Mouse (Mus musculus): Measurements from ENCODE around the gene Cpe.

Gene Cpe

DNA sequence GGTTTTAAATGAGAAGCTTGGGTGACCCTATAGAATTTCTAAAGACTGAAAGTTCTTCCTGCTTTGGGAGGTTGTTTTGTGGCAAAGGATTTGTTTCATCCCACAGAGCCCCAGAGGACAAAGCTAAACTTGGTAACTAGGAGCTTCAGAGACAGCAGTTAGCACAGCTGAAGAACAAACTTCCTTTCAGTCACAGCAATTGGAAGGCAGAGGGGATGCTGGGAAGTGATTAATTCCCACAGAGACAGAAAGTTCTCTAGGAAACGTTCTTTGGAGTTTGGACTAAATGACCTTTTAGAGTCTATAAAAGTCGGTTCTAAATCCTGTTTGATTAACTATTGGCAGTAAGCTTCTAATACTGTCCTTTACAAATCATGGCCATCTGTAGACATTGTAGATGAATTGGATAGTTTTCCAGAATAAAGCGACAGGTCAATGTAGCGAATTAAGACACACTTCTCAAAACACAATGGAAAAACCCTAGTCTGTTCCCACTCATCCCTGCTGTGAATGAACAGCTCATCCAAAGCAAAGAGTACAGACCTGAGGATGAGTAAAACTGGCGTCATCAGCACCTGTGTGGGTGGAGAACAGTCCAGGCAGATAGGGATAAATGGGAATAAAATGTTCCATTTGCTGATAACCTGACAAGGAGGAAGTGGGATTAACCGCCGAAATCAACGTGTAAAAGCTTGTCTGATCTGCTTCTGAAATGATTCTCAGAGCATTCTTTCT is 58.6 kb downstream of the Cpe start:
- in situ Hi-C loops (cut with MboI, MseI): no loop called here

DNA sequence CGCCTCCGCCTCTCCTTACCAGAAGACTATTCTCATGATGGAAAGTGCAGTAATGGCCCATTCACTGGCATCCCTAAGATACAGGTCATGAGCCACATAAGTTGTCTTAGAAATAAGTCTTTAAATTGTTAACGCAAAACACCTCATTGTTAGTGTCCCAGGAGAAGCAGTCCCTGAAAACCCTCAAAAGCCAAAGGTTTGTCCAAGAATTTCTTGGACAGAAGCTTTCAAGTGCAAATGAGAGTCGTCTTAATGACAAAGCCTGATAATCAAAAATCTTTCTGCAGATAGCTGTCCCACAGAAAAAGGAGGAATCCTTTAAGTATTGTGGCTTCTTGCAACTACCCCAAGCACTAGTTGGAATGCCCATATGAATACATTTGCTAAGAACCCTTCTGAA is 60.7 kb downstream of the Cpe start:
- in situ Hi-C loops (cut with MboI, MseI): no loop called here

DNA sequence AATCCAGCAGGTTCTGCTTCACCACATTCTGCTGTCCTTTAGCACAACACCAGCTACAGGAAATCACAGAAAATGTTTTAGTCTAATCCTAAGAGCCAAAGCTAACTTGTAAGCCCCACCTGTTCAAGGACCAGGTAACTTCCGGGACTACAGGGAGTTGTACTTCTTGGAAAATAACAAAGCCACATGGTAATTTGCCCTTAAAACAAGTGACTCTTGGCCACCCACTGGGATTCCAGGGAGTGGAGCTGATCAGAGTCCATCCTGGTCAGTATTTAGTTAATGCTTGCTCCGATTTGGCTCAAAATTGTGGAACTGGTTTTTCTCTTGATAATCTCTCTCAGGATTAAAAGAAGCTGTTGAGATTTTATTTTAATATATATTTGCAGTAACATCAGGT is 61.1 kb downstream of the Cpe start:
- in situ Hi-C loops (cut with MboI, MseI): no loop called here

DNA sequence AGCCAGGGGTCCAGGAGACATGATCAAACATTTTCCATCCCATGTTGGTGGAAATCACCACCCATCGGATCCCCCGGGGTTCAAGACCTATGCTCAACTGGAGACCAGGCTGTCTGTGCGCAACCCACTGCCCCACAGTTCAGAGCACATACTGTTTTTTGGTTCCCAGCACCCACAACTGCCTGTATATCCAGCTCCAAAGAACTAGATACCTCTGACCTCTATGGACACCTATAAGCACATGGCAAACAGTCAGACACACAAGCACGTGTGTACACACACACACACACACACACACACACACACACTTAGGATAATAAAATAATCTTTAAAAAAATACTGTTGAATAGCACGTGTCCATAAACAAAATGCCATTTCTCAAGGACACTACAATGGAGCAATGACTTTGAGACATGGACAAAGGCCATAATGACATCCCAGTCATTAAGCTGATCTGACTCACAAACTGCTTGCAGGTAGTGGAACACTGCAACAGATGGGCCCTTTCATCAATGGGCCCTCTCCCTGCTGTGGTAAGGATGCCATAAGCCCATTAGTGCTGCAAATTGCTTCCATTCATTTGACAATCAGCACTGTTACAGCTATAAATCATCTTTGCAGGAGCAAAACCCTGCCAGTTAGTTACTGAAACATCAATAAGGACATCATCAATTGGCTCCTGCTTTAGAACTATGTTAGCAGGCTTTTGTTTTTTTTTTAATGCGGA is 63.7 kb downstream of the Cpe start:
- in situ Hi-C loops (cut with MboI, MseI): no loop called here

DNA sequence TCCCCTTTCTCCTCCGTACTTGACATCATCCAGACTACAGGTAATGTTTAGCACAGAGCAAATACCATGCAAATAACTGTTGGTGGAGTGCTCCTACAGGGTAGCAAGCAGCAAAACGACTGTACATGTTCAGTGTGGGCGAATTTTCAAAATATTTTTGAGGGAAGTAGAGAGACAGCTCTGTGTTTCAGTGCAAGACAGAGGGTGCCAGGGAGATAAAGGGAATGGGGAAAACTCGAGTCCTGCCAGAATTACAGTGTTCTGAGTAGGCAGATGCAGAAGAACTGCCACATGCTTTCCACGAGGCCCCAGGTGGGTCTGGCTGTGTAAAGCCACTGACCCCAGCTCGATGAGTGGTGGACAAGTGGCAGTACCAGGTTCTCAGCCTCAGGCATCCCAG is 64.8 kb downstream of the Cpe start:
- in situ Hi-C loops (cut with MboI, MseI): no loop called here

DNA sequence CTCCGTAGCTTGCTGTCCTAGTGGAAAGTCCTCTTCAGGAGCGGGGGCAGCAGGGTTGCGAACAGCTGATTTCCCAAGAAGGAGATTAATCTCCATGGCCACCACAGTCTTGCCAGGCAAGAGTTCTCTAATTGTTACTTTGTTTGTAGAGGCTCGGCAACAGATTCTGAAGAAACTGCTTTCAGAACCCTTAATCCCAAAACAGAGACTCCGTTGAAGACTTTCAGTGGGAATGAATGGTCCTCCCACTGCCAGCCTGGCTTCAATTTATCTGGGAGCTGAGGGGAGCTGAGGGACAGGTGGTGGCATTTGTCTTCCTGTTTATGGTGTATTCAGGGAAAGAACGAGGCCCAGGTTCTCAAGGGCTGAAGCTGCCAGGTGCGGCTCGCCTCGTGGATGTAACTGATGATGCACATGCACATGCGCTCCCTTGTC is 68.2 kb downstream of the Cpe start:
- in situ Hi-C loops (cut with MboI, MseI): loop anchor here (5.0 kb wide), 1 partner anchor 313 kb away; no protein-coding TSS in a partner anchor

DNA sequence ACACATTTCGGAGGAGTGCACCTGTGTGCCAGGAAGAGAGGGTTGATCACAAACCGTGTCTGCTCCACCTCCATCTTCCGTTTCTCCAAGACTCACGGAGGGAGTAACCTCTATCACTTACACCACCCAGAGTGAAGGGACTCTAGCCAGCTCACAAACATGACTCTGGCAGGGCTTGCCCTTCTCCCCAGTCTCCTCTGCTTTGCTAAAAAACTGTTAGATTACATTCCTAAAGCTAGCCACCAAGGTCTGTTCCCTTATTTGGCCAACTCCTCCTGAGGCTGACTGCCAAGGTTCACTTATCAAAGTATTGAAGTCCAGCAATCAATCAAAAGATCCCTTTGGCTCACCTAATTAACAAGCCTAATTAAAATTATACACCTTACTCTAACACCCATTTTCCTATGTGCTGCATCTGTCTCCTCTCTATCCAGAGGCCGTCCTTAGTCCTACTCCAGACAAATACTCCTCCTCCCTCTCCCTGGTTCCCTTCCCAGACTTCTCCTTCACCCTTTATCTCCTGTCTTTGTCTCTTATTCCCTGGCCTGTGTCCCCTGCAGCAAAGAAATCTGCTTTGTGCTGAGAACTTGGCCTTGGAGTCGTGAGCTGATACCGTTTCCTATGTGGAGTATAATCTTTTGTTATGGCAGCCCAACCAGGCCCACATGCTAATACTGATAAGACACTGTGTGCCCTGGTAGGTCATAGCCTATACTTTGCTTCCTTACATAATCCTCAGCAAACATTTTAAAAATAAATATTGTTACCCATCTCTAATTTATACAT is 72.3 kb downstream of the Cpe start:
- in situ Hi-C loops (cut with MboI, MseI): loop anchor here (5.0 kb wide), 1 partner anchor 317 kb away; no protein-coding TSS in a partner anchor

DNA sequence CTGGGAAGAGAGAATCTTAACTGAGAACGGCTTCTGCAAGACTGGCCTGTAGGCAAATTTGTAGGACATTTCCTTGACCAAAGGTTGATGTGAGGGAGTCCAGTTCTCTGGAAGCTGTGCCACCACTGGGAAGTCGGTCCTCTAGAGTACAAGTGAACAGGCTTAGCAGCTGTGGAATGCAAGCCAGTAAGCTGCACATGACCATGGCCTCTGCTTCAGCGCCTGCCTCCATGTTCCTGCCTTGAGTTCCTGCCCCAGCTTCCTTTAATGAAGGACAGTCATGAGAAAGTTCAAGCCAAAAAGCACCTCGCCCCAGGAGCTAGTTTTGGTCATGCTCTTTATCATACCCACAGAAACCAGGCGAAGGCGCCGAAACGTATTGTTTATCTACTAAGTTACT is 73.2 kb downstream of the Cpe start:
- in situ Hi-C loops (cut with MboI, MseI): loop anchor here (5.0 kb wide), 1 partner anchor 318 kb away; no protein-coding TSS in a partner anchor

DNA sequence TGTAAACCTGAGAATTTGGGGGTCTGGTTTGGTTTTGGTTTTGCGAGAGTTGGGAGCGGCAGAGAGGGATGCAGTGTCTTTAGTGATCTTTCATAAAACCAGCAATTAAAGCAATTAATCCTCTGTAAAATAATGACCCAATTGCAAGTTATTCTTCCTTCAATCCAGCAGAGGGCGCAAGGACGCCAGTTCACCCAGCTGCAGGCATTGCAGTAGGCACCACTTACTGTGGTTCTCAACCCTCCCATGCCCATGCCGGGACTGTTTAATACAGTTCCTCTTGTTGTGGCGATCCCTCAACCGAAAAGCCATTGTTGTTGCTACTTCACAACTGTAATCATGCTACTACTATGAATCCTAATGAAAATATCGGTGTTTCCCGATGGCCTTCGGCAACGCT is 74.2 kb downstream of the Cpe start:
- in situ Hi-C loops (cut with MboI, MseI): no loop called here

DNA sequence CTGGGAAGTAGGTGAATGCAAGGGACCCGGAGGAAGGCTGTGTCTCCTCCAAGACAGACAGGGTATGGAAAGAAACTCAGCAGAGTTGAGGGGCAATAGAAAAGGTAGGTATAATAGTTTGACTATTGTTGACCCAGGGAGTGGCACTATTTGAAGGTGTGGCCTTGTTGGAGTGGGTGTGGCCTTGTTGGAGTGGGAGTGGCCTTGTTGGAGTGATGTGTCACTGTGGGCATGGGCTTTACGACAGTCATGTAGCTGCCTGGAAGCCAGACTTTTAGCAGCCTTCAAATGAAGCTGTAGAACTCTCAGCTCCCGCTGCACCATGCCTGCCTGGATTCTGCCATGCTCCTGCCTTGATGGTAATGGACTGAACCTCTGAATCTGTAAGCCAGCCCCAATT is 76.3 kb downstream of the Cpe start:
- in situ Hi-C loops (cut with MboI, MseI): no loop called here

DNA sequence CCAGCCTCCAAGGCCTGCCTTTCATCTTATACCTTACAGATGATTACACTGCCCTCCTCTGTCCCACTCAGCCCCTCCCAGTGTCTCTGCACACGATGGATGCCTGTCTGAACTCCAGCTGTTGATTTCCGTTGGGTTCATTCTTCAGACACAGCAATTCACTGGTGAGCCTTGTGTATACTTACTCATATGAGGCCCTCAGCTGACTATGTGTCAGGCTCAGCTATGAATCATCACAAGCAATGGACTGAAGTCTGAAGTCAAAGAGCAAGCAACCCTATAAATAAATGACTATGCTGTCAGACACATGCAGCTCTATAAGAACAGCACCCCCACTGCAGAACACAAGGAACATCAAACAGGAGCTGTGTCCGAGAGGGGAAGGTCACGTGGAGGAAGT is 77.4 kb downstream of the Cpe start:
- in situ Hi-C loops (cut with MboI, MseI): no loop called here

DNA sequence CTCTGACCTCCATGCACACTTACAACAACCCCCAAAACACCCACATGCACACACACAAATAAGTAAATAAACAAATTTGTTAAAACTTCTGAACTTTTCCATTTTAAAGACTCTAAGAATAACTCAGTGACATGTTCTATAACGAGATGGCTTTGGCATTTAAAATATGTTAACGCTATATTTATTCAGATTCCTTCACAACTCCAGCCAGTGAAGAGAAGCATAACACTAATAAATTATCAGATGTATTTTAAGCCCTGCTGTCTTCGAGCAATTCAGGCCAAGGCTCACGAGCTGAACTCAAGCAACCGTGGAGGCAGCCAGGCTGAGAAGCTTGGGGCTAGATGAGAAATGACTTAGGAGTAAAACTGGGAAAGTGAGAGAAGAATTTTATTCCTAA is 79.2 kb downstream of the Cpe start:
- in situ Hi-C loops (cut with MboI, MseI): no loop called here

DNA sequence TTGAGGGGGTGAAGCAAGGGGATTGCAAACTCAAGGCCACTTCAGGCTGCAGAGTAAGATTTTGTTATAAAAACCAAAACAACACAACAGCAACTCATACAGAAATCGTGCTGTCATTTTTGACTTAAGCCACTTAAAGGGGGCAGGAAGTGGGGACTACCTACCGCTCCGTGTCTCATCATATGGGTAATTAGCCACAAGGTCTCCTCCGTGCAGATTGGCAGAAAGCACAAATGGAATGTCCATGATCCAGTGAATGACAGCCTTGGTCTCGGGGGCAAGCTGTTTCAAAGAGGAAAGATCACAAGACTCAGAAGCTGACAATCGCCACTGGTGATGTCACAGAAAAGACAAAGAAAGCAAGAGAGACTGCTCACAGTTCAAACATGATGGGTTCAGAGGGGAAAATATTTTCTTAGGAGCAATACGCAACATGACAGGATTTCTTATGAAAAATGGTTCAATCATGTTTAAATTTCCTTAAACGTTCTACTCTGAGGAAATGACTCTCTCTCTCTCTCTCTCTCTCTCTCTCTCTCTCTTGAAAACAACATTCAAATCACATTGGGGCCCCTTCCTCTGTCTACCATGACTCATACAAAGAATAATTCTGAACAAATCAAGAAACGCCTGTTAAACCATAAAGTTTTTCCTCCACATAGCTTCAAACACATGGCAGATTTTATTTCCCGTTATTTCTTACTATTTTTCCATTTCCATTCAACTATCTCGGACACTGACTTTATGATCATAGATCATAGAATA is 81.5 kb downstream of the Cpe start:
- in situ Hi-C loops (cut with MboI, MseI): no loop called here

DNA sequence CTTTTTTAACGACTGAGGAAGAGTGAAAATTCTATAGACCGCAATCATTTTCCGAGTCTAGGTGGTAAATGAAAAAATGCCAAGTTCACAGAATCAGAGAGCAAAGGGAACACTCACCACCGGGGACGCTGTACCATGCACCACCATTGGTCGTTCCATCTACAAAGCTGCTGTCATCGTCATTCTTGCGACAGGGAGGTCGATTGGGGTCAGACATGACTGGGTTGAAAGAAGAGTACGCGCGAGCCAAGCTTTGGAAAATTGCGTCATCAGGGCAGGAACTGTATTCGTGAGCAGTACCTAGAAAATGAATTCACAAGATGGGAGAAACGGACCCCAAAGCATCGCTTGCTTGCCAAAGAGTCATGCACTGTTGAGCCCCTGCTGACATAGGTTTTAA is 83.9 kb downstream of the Cpe start:
- in situ Hi-C loops (cut with MboI, MseI): no loop called here

DNA sequence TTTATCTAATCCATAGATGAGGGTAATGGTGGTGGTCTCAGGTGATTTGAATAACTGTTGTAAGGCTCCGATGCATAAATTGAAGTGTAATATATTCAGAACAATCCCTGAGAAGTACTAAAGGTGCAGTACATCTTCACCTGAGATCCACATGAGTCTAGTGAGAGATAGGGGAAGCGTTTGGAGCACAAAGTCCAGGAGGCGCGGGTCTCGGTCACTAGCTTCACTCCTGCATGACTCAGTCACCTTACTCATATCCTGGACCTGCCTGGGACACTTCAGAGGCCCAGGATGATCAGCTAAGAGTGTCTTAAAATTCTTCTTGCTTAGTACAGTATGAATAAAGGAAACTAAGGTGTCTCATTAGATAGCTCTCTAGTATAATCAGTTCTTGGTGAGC is 86.8 kb downstream of the Cpe start:
- in situ Hi-C loops (cut with MboI, MseI): no loop called here

DNA sequence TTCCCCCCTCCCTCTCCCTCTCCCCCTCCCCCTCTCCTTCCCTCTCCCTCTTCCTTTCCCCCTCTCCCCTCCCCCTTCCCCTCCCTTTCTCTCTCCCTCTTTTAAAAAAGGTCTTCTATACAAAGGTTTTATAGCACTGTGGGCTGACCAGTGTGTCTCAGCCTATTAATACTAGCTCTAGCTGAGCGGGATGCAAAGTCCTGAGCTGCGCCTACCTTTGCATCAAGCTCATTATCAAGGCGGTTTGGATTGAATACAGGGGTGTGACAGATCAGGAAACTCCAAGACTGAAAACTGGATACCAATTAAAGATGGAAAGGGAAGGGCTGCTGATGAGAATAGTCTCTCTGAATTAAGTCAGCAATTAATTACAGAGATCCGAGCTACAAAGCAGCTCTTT is 94.6 kb downstream of the Cpe start:
- in situ Hi-C loops (cut with MboI, MseI): loop anchor here (5.0 kb wide), 1 partner anchor 571 kb away; no protein-coding TSS in a partner anchor

DNA sequence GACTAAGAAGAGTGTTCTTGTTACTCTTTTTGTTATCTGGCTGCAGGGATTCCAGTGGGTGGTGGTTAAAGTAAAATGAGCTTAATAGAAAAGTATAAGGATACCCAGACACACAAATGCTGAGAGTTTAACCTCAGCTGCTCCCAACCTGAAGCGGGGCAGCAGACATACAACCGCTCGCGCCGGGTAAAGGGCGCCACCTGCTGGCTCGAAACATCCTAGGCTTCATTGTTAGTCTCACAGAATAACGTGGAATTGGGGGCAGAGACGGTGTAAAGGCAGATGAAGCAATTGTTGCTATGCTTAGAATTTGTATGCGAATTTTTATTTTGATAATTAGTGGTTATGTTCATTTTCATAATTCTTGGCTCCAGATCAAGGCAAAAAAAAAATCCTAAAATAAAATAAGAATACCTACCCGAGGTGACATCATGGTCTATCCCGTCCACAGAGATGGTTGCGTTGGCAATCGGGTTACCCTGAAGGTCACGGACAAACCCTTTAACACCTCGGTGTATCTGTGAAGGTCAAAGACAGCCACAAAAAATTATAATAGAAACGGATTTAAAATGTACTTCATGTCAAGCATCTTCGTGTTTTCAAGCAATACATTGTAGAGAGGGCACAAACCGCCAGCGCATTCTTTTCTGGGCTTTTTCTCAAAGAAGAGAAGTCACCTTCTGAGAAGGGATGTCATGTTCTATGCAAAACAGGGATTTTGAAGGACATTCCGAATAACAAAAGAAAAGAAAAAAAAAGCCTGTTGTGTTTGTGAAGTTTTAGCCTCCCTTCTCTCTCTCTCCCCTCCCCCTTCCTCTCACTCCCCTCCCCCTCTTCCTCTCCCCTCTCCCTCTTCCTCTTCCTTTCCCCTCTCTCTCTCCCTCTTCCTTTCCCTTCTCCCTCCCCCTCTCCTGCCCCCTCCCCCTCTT is 95.5 kb downstream of the Cpe start:
- in situ Hi-C loops (cut with MboI, MseI): loop anchor here (5.0 kb wide), 1 partner anchor 570 kb away; no protein-coding TSS in a partner anchor

DNA sequence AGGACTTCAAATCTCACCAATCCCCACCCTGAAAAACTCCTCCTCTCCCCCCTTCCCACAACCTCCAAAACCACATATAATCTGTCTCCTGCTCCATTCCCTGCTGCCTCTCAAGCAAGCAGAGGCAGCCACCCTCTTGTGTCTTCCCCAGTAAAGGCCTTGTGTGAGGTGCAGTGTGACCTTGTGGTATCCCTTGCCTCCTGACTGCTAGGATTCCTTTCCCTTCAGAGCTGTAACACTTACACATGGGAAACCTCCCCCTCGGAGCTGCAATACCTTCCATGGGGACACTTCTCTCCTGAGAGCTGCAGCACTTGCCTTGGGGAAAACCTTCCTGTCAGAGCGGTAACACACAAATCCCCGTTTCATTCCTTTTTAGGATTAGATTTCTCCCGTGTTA is 96.5 kb downstream of the Cpe start:
- in situ Hi-C loops (cut with MboI, MseI): loop anchor here (5.0 kb wide), 1 partner anchor 569 kb away; no protein-coding TSS in a partner anchor

DNA sequence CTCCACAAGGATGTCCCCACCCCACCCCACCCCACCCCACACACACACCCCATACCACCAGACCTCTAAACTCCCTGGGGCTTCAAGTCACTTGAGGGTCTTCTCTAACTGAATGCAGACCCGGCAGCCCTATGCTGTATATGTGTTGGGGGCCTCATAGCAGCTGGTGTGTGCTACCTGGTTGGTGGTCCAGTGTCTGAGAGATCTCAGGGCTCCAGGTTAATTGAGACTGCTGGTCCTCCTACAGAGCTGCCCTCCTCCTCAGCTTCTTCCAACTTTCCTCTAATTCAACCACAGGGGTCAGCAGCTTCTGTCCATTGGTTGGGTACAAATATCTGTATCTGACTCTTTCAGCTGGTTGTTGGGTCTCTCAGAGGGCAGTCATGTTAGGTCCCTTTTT is 102.4 kb downstream of the Cpe start:
- in situ Hi-C loops (cut with MboI, MseI): no loop called here

DNA sequence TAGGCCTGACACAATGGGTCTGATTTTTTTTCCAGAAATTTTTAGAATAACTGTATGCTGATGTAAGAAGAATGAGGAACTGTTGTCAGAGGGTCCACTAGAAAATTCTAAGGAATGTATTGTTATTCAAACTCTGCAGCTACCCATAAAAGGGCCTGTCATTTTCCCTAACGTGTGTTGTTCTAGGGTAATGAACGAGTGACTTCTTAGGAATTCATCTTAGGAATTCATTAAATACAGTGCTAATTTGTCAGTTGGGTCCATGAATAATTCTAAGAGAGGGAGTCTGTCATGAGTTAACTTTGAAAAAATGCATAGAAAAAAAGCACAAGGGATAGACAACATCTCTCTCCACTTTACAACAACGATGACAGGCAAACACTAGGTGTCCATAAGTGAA is 110.0 kb downstream of the Cpe start:
- in situ Hi-C loops (cut with MboI, MseI): no loop called here
